Mouse (Mus musculus) midbrain, embryonic 11.5 days (tissue): Measurements from ENCODE around the gene Spg7. TPM values are rescaled to one million over a fixed set of nuclear protein-coding genes. Genes with fewer than 3 reads are reported as not detected.

Experiments used
- ATAC-seq: fragments of 200-750 bp; cut with Nextera tagmentation; 2 replicates; pipeline ENCODE4 v1.8.0; 2017; ENCODE audit warnings: moderate TSS enrichment, moderate library complexity; ENCODE audit not compliant: low FRiP score
- DNase-seq: peaks from one replicate; pipeline ENCODE4 v3.0.0; 2015; ENCODE audit warnings: low spot score; ENCODE audit errors: missing footprints
- H3K27ac ChIP-seq: fragments of 300-500 bp; sonication (generic); 2 replicates; pipeline ENCODE4 v1.5.1; 2014; ENCODE audit warnings: low read depth, low read length
- H3K27me3 ChIP-seq: fragments of 300-500 bp; sonication (generic); 2 replicates; pipeline ENCODE4 v1.6.1; 2014; ENCODE audit warnings: mild to moderate bottlenecking, low read length, moderate library complexity, mixed read lengths; ENCODE audit not compliant: control insufficient read depth, insufficient read depth
- H3K36me3 ChIP-seq: fragments of 300-500 bp; sonication (generic); 2 replicates; pipeline ENCODE4 v1.6.1; 2014; ENCODE audit warnings: mild to moderate bottlenecking, low read length, moderate library complexity, mixed read lengths; ENCODE audit not compliant: control insufficient read depth, insufficient read depth
- H3K4me1 ChIP-seq: fragments of 300-500 bp; sonication (generic); 2 replicates; pipeline ENCODE4 v1.6.1; 2014; ENCODE audit warnings: low read length; ENCODE audit not compliant: control insufficient read depth, insufficient read depth
- H3K4me2 ChIP-seq: fragments of 300-500 bp; sonication (generic); 2 replicates; pipeline ENCODE4 v1.6.1; 2014; ENCODE audit warnings: mild to moderate bottlenecking, moderate library complexity
- H3K4me3 ChIP-seq: fragments of 300-500 bp; sonication (generic); 2 replicates; pipeline ENCODE4 v1.5.1; 2014; ENCODE audit warnings: low read depth, low read length
- H3K9ac ChIP-seq: fragments of 300-500 bp; sonication (generic); 2 replicates; pipeline ENCODE4 v1.6.1; 2014; ENCODE audit warnings: low read length
- H3K9me3 ChIP-seq: fragments of 300-500 bp; sonication (generic); 2 replicates; pipeline ENCODE4 v1.6.1; 2016; ENCODE audit warnings: low read length; ENCODE audit not compliant: control insufficient read depth
- WGBS: fragments of 180-500 bp; shearing (Covaris S2); extraction: QIAGEN DNeasy Blood & Tissue Kit; methylation state at CpG from one replicate; pipeline ENCODE4 v1.1.7; 2014; 5-methylcytosine and 5-hydroxymethylcytosine counted together
- polyA plus RNA-seq: library from polyadenylated mRNA; unstranded; fragments of >200 nt; fragmentation: Nextera tagmentation; extraction: Ambion mirVana; gene quantifications from 2 replicates; pipeline ENCODE4 v1.2.1, GENCODE M21; 2014

Gene Spg7
- polyA plus RNA-seq: 35.9 TPM in 2 replicates

DNA sequence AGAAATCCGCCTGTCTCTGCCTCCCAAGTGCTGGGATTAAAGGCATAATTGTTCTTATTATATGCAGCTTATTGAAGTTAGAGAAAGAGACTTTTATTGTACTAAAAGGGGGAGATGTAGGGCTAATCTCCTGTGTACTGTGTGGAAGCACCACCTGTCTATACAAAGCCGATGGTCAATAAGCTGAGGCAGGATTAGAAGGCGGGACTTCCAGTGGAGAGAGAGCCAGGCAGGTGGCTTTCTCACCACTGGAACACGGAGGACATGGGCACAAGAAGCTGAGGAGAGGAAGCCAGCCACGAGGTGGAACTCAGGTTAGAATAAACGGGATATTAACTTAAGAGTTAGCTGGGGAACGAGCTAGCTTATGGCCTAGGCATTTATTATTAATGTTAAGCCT, at the start of gene Spg7:
Spg7 (plus strand) TSS at position 222 of the 400 bp plus-strand sequence.
- H3K9ac ChIP-seq: no peak within 1 kb of the TSS
- no peaks in the 10 kb centered on the region for H3K36me3 ChIP-seq
- no peaks in the 10 kb centered on the region for H3K9me3 ChIP-seq
- H3K4me2 ChIP-seq: no peak within 1 kb of the TSS
- no peak within 1 kb of the TSS for H3K4me3 ChIP-seq
- no peak within 1 kb of the TSS for H3K27ac ChIP-seq
- H3K27me3 ChIP-seq: no peaks in the 10 kb centered on the region
- DNase-seq (peak; percentile 33), ATAC-seq (no peak)
- peaks cover 17% of the 10 kb centered on the region for H3K4me1 ChIP-seq
- WGBS: 73% methylated on average over 7 of the region's 7 CpGs

- no peak overlapping the region for H3K4me2 ChIP-seq
- H3K4me1 ChIP-seq: no peaks in the 10 kb centered on the region
- no peak overlapping the region for H3K4me3 ChIP-seq
- H3K27ac ChIP-seq: no peak overlapping the region
- 94% methylated on average over 7 of the region's 7 CpGs for WGBS
- no peak overlapping the region for H3K9ac ChIP-seq
- H3K36me3 ChIP-seq: no peaks in the 10 kb centered on the region
- DNase-seq (no peak), ATAC-seq (no peak)
- H3K27me3 ChIP-seq: no peaks in the 10 kb centered on the region
- no peaks in the 10 kb centered on the region for H3K9me3 ChIP-seq
These were observed 48.3 kb upstream of the Spg7 start for GRCm38 (mm10) chr8:123014429-123014828.

- WGBS: 86% methylated on average over 3 of the region's 3 CpGs
- Histone ChIP-seq H3K9me3 (no peaks in the 10 kb centered on the region), H3K27ac (no peak overlapping the region), H3K9ac (no peak overlapping the region), H3K4me3 (no peak overlapping the region), H3K4me1 (no peaks in the 10 kb centered on the region), H3K27me3 (no peaks in the 10 kb centered on the region), H3K4me2 (no peak overlapping the region), H3K36me3 (no peaks in the 10 kb centered on the region)
- DNase-seq: no peak
- ATAC-seq: no peak
These were observed 47.7 kb upstream of the Spg7 start for GRCm38 (mm10) chr8:123015074-123015473.

DNA sequence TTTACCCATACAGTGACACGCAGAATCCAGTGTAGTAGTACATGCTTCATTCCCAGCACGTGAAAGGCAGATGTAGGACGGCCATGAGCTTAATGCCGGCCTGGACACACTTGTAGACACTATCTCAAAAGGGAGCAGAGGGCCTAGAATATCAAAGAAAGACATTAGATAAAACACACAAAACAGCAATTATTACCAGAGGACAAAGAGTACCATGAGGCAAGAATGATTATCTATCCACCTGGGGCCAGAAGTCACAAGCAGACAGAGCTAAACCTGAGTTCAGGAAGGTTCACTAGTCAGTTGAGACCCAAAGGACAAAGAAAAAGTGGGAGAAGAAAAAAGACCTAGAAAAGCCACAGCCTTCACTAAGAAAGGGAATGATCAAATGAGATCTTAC, 45.6 kb upstream of the Spg7 start:
- ATAC-seq (no peak), DNase-seq (no peak)
- H3K4me1 ChIP-seq: no peaks in the 10 kb centered on the region
- no peaks in the 10 kb centered on the region for H3K9me3 ChIP-seq
- no peak overlapping the region for H3K9ac ChIP-seq
- no peak overlapping the region for H3K27ac ChIP-seq
- H3K36me3 ChIP-seq: no peaks in the 10 kb centered on the region
- no peaks in the 10 kb centered on the region for H3K27me3 ChIP-seq
- no peak overlapping the region for H3K4me3 ChIP-seq
- no peak overlapping the region for H3K4me2 ChIP-seq
- 95% methylated on average over 4 of the region's 4 CpGs for WGBS

GRCm38 (mm10) chr8:123018484-123019164, 44.1 kb upstream of the Spg7 start:
- Histone ChIP-seq H3K4me1 (no peaks in the 10 kb centered on the region), H3K27me3 (no peaks in the 10 kb centered on the region), H3K9me3 (no peaks in the 10 kb centered on the region), H3K27ac (no peak overlapping the region), H3K9ac (no peak overlapping the region), H3K36me3 (no peaks in the 10 kb centered on the region), H3K4me2 (no peak overlapping the region), H3K4me3 (no peak overlapping the region)
- DNase-seq (no peak), ATAC-seq (no peak)
- 84% methylated on average over 4 of the region's 4 CpGs for WGBS

DNA sequence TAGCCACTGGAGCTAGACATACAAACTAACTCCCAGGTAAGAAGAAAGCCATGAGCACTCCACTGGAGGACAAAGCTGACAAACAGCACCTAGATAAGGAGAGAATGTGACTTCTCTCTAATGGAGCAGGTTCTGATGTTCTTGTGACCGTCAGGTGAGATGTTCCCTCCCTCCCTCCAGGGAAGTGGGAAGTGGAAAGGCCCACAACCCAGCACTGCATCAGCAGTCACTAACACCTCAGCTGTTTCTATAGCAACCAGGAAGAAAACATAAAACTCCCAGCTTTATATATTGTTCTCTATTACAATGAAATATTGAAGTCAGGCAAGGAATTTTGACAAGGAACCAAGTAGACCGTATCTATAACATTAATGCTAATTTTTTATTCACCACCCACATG, 42.7 kb upstream of the Spg7 start:
- no peaks in the 10 kb centered on the region for H3K36me3 ChIP-seq
- 89% methylated on average over 2 of the region's 2 CpGs for WGBS

DNA sequence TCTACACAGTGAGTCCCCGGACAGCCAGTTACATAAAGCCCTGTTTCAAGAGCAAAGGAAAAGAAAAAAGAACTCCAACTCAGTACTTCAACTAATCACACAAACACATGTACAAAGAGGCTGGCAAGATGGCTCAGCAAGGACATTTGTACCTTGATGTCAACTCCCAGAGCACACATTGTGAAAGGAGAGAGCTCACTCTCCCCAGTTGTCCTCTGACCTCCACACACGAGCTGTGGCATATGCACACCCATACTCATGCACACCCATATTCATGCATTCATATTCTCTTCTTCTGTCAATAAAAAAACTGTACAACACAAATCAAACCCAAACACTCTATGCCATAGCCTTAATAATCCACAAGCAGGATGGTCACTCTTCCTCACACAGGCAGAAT, 41.9 kb upstream of the Spg7 start:
- no peak overlapping the region for H3K27ac ChIP-seq
- no peaks in the 10 kb centered on the region for H3K36me3 ChIP-seq
- WGBS: 86% methylated on average over 2 of the region's 2 CpGs
- no peak overlapping the region for H3K4me3 ChIP-seq
- H3K4me2 ChIP-seq: no peak overlapping the region
- no peak for DNase-seq
- no peaks in the 10 kb centered on the region for H3K9me3 ChIP-seq
- H3K9ac ChIP-seq: no peak overlapping the region
- no peaks in the 10 kb centered on the region for H3K4me1 ChIP-seq
- ATAC-seq: no peak
- H3K27me3 ChIP-seq: no peaks in the 10 kb centered on the region

More for the DNA sequence above, 42.7 kb upstream of the Spg7 start:
- ATAC-seq (no peak), DNase-seq (no peak)
- Histone ChIP-seq H3K4me1 (no peaks in the 10 kb centered on the region), H3K27ac (no peak overlapping the region), H3K4me2 (no peak overlapping the region), H3K9ac (no peak overlapping the region), H3K9me3 (no peaks in the 10 kb centered on the region), H3K27me3 (no peaks in the 10 kb centered on the region), H3K4me3 (no peak overlapping the region)

GRCm38 (mm10) chr8:123021259-123021658, 41.5 kb upstream of the Spg7 start:
- H3K27ac ChIP-seq: no peak overlapping the region
- H3K36me3 ChIP-seq: no peaks in the 10 kb centered on the region
- H3K4me2 ChIP-seq: no peak overlapping the region
- no peaks in the 10 kb centered on the region for H3K27me3 ChIP-seq
- ATAC-seq: no peak
- no peak overlapping the region for H3K4me3 ChIP-seq
- H3K9me3 ChIP-seq: no peaks in the 10 kb centered on the region
- H3K9ac ChIP-seq: no peak overlapping the region
- no peak for DNase-seq
- no peaks in the 10 kb centered on the region for H3K4me1 ChIP-seq
- WGBS: 81% methylated on average over 1 of the region's 1 CpGs

DNA sequence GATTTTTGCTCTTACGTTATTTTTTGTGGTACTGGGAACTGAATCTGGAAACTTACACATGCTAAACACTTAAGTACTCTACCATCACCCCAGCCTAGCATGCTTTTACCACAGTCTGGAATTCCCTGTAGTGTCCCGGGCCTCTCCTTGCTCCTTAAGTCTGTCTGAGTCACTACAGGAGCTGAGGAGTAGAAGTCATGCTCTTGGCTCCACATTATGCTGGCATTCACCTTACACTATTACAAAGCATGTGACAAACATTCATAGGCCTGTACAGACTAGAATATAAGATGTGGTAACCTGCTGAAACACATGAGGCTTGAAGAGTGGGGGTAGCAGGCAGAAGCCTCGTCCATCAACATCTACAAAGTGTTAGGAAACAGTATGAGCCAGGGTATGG, 40.0 kb upstream of the Spg7 start:
- no peaks in the 10 kb centered on the region for H3K36me3 ChIP-seq
- 93% methylated on average over 3 of the region's 3 CpGs for WGBS
- no peak overlapping the region for H3K4me2 ChIP-seq
- no peaks in the 10 kb centered on the region for H3K9me3 ChIP-seq
- H3K4me3 ChIP-seq: no peak overlapping the region
- no peak overlapping the region for H3K27ac ChIP-seq
- DNase-seq: no peak
- no peak overlapping the region for H3K9ac ChIP-seq
- ATAC-seq: no peak
- no peaks in the 10 kb centered on the region for H3K4me1 ChIP-seq
- no peaks in the 10 kb centered on the region for H3K27me3 ChIP-seq
